Mouse (Mus musculus) C2C12 (cell line): ENCODE results near the gene Cyp1a2. TPM values are rescaled to one million over a fixed set of nuclear protein-coding genes. Genes with fewer than 3 reads are reported as not detected.

Experiments used
- H3K27me3 ChIP-seq: one replicate; pipeline ENCODE4 v1.6.1; 2011; ENCODE audit not compliant: control insufficient read depth, insufficient read depth, insufficient read length
- H3K36me3 ChIP-seq: one replicate; pipeline ENCODE4 v1.6.1; 2011; ENCODE audit not compliant: control insufficient read depth, insufficient read depth
- H3K4me3 ChIP-seq: one replicate; pipeline ENCODE4 v1.5.1; 2011; ENCODE audit warnings: mild to moderate bottlenecking, control low read depth; ENCODE audit not compliant: poor library complexity, insufficient read depth, severe bottlenecking
- H3K79me2 ChIP-seq: one replicate; pipeline ENCODE4 v1.6.1; 2011; ENCODE audit not compliant: control insufficient read depth, insufficient read depth
- H3K79me3 ChIP-seq: one replicate; pipeline ENCODE4 v1.6.1; 2011; ENCODE audit warnings: low read depth, control low read depth
- H3ac ChIP-seq: one replicate; pipeline ENCODE3; 2011; ENCODE audit warnings: low read depth; ENCODE audit not compliant: control insufficient read depth, insufficient read length
- CEBPB ChIP-seq: IDR thresholded peaks from one replicate; pipeline ENCODE4 v1.6.1; 2011; ENCODE audit warnings: low read depth, mild to moderate bottlenecking, control low read depth, moderate library complexity
- CTCF ChIP-seq: IDR thresholded peaks from one replicate; pipeline ENCODE4 v1.5.1; 2011; ENCODE audit not compliant: control insufficient read depth, insufficient read depth, insufficient read length
- FOSL1 ChIP-seq: IDR thresholded peaks from one replicate; pipeline ENCODE4 v1.8.0; 2011; ENCODE audit warnings: mild to moderate bottlenecking, low read length; ENCODE audit not compliant: poor library complexity, insufficient read depth, severe bottlenecking
- MAX ChIP-seq: IDR thresholded peaks from one replicate; pipeline ENCODE4 v1.6.1; 2011; ENCODE audit warnings: mild to moderate bottlenecking, control low read depth
- MYOD1 ChIP-seq: IDR thresholded peaks from one replicate; pipeline ENCODE4 v1.6.1; 2011; ENCODE audit warnings: low read depth; ENCODE audit not compliant: control insufficient read depth, insufficient read length
- MYOG ChIP-seq: IDR thresholded peaks from one replicate; pipeline ENCODE4 v1.6.1; 2011; ENCODE audit not compliant: control insufficient read depth, insufficient read length; ENCODE audit errors: extremely low read depth
- USF1 ChIP-seq: IDR thresholded peaks from one replicate; pipeline ENCODE4 v1.6.1; 2011; ENCODE audit warnings: low read depth, mild to moderate bottlenecking, control low read depth, moderate library complexity
- polyA plus RNA-seq: library from polyadenylated mRNA; unstranded; fragments of >200 nt; fragmentation: generic; extraction: Trizol; gene quantifications from one replicate; pipeline ENCODE4 v1.2.1, GENCODE M21; 2012; ENCODE audit warnings: missing spikeins

Gene Cyp1a2
- polyA plus RNA-seq, 1 experiment: not detected

DNA sequence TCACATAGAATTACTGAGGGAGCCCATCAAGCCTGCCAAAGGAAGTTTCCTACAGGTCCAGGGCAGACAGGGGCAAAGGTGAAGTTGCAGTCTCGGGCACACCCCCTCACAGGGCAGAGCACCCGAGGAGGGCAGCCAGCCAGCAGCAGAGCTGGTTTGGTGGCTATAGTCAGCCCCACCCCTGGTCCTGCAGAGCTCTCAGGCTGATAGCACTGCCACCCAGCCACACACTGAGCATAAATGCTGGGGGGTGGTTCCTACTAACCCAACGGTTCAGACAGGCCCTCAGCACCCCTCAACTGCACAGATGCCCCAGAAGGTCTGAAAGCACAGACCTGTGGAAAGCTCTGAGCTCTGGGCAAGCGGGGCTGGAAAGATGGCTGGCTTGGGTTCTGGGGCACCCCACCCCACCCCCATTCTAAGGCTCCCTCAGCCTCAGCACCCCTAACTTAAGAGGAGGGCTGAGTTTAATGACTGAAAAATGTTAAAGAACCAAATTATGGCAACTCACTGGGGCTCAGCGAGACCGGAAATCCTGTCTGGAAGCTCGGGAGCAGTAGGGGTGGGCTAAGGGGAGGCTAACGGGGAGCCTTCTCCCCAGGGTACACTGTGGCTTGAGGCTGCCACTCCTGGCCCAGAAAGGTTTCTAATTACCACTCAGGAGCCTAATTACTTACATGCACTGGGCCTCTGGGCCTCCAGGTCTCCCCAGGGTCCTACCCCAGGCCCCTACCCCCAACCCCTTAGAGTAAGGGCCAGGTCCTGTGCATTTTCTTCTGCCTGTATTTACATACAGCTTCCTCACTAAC is 44.6 kb downstream of the Cyp1a2 start:
- Histone ChIP-seq H3K27me3 (no peaks in the 10 kb centered on the region), H3K79me2 (peaks cover 100% of the 10 kb centered on the region), H3ac (no peak overlapping the region), H3K79me3 (peaks cover 88% of the 10 kb centered on the region), H3K36me3 (peaks cover 7% of the 10 kb centered on the region), H3K4me3 (no peak overlapping the region)
- TF ChIP-seq MAX (no peak), CEBPB (no peak), MYOG (no peak), MYOD1 (no peak), USF1 (no peak), FOSL1 (no peak), CTCF (no peak)

DNA sequence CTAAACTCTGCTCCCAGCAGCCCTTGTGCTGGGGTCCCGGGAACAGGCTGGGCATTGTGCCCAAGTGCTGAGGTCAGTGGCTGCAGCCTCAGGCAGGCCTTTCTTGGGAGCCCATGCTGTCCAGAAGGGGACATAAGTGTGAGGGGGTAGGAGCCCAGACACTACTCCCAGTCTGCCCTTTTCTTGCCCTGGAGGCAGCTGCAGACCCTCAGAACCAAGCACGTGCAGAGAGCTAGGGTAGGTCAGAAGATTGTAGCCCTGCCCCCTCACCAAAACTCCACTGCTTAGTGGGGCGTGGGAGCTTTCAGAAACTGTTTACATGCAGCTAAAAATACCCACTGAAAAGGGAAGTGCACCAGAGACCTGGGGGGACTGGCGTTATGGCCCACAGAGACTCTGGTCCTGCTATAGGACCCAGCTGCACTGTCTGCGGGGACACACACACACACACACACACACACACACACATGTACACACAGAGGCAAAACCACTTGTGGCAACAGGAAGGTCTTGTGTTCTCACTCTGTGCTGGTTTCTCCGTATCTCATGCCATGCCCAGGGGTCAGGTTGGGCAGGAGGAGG is 45.7 kb downstream of the Cyp1a2 start:
- TF ChIP-seq FOSL1: no peak
- TF ChIP-seq USF1: no peak
- no peak for TF ChIP-seq MAX
- TF ChIP-seq MYOD1: no peak
- TF ChIP-seq CEBPB: no peak
- no peak for TF ChIP-seq CTCF
- no peak for TF ChIP-seq MYOG
- Histone ChIP-seq H3ac (peak overlapping the region; percentile 31), H3K79me2 (peaks cover 99% of the 10 kb centered on the region), H3K36me3 (peaks cover 7% of the 10 kb centered on the region), H3K79me3 (peaks cover 83% of the 10 kb centered on the region), H3K4me3 (no peak overlapping the region), H3K27me3 (no peaks in the 10 kb centered on the region)

DNA sequence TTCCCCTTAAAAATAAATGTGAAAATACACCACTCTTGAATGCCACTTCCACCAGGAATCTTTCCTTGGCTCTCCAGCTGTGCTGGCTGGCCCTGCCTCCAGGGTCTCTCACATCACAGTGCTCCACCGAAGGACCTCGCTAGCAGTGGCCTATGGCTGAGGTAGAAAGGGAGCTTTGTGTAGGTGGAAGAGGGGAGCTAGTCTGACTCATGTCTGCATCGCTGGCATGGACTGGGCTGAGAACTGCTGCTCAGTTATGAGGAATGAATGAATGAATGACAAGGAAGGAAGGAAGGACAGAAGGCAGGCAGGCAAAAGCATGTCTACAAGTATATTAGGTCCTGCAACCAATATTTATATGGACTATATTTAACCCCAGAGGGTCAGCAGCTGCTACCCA is 46.2 kb downstream of the Cyp1a2 start:
- Histone ChIP-seq H3K79me2 (peaks cover 99% of the 10 kb centered on the region), H3K79me3 (peaks cover 83% of the 10 kb centered on the region), H3ac (no peak overlapping the region), H3K36me3 (peaks cover 7% of the 10 kb centered on the region), H3K27me3 (no peaks in the 10 kb centered on the region), H3K4me3 (no peak overlapping the region)
- no peak for TF ChIP-seq CEBPB
- TF ChIP-seq FOSL1: no peak
- TF ChIP-seq USF1: no peak
- TF ChIP-seq MAX: no peak
- TF ChIP-seq MYOD1: no peak
- no peak for TF ChIP-seq CTCF
- no peak for TF ChIP-seq MYOG

DNA sequence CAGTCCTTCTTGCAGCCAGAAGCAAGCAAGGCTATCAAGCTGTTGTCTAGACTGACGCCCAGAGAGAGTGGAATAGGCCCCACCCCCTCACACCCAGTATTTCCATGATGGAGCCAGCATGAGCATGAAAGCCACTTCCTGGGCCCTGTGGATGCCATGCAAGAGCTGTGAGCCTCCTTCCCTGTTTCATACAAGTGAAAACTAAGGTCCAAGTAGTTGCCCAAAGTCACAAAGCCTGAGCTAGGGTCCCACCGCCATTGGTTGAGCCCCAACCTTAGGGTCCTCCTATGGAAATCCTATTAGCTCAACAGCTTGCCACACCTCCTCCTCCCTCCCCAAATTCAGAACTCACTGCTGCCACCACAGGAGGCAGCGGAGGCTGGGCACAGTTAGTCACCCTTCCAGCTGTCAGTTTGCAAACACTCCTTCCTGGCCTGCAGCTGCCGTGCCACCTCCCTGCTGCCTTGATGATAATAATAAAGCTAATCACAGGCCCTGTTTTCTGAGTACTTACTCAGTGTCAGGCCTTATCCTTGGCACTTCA is 50.0 kb downstream of the Cyp1a2 start:
- no peaks in the 10 kb centered on the region for H3K27me3 ChIP-seq
- H3K79me3 ChIP-seq: peaks cover 58% of the 10 kb centered on the region
- no peak for TF ChIP-seq MYOG
- TF ChIP-seq CTCF: peak; percentile 28
- TF ChIP-seq FOSL1: no peak
- no peak for TF ChIP-seq CEBPB
- TF ChIP-seq MYOD1: peak; percentile 89
- TF ChIP-seq USF1: no peak
- H3K4me3 ChIP-seq: no peak overlapping the region
- no peak overlapping the region for H3ac ChIP-seq
- H3K79me2 ChIP-seq: peaks cover 75% of the 10 kb centered on the region
- peaks cover 23% of the 10 kb centered on the region for H3K36me3 ChIP-seq

GRCm38 (mm10) chr9:57629118-57629874 is 54.2 kb downstream of the Cyp1a2 start:
- Histone ChIP-seq H3K79me3 (peaks cover 23% of the 10 kb centered on the region), H3K4me3 (no peak overlapping the region), H3K36me3 (peaks cover 54% of the 10 kb centered on the region), H3K79me2 (peaks cover 33% of the 10 kb centered on the region), H3K27me3 (no peaks in the 10 kb centered on the region), H3ac (no peak overlapping the region)
- TF ChIP-seq FOSL1 (no peak), CTCF (peak; percentile 95)
